Mouse (Mus musculus): Measurements from ENCODE around the gene Fcer2a.

GRCm38 (mm10) chr8:3648990-3649389, 45.0 kb downstream of the Fcer2a start:
- no peak for TF ChIP-seq CTCF (conservative IDR thresholded peaks at IDR 0.05; ENCODE audit: low read length)
- no peak for TF ChIP-seq NANOG (IDR thresholded peaks at IDR 0.05; ENCODE audit: borderline replicate concordance, low read length)
- TF ChIP-seq POU5F1 (IDR thresholded peaks at IDR 0.05; ENCODE audit: borderline replicate concordance, low read length): no peak

All from E14TG2a.4 (cell line).